Mouse (Mus musculus): ENCODE data around the gene Catspere2. TPM values are rescaled to one million over a fixed set of nuclear protein-coding genes. Genes with fewer than 3 reads are reported as not detected.

Catspere2 gene
- 0.17 TPM for polyA plus RNA-seq (2017; shearing (Covaris generic))

GRCm38 (mm10) chr1:177983024-177983450, at the start of gene Catspere2:
Gene Catspere2 (plus strand): TSS chr1:177983423.

GRCm38 (mm10) chr1:178187216-178187791, 204.1 kb downstream of the Catspere2 start, which contains the start of gene Desi2:
Gene Desi2 (plus strand): TSS chr1:178187417.

Other genes with a start within 250 kb of the Catspere2 start
- gene Adss, start 186.9 kb upstream of the Catspere2 start, polyA plus RNA-seq (2017; shearing (Covaris generic)) = 100 TPM
- gene Desi2, start 204.0 kb downstream of the Catspere2 start, polyA plus RNA-seq (2017; shearing (Covaris generic)) = 31.4 TPM